Mouse (Mus musculus) cerebellum, adult 2 months (tissue): ENCODE results near the gene Sacm1l.

Experiments used
- CTCF ChIP-seq: fragments of 200-500 bp; IDR thresholded peaks from 2 replicates; pipeline ENCODE4 v1.5.1; 2011; ENCODE audit warnings: low read depth, mild to moderate bottlenecking, control low read depth, low read length, moderate library complexity, borderline replicate concordance; ENCODE audit not compliant: insufficient read depth
- POLR2A ChIP-seq: fragments of 200-500 bp; IDR thresholded peaks from 2 replicates; pipeline ENCODE4 v1.6.1; 2011; ENCODE audit warnings: low read length, control low read depth, borderline replicate concordance; ENCODE audit not compliant: insufficient read depth

- TF ChIP-seq POLR2A (no peak), CTCF (no peak)
Observed at GRCm38 (mm10) chr9:123496665-123497064, 32.9 kb upstream of the Sacm1l start.
